Mouse (Mus musculus): Measurements from ENCODE around the gene Kcnh2.
"Not testable (repeated sequence)": the region's sequence is repeated elsewhere in the genome, so short reads cannot be mapped to it uniquely, and the experiment has no call there.

Kcnh2 gene

DNA sequence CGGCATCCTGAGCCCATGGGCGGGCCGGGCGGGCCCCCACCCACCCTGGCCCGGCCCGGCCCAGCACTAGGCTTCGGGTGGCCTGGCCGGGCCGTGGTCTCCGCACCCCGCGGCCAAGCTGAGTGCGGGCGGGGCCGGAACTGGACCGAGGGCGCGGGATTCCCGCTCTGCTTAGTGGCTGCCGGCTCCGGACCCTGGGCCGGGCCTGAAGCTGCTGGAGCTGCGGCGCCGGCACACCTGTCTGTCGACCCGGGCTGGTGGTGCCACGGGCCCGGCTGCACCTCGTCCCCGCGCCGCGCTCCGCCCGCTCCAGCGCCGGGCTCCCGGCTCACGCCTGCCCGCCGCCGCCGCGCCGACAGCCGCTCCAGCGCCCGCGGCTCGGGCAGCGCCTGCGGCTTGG lies at the start of gene Kcnh2:
TSS of gene Kcnh2 (minus strand) at position 327 of the 400 bp plus-strand sequence.
- DNase-seq (ENCODE audit: low spot score) = no peak

DNA sequence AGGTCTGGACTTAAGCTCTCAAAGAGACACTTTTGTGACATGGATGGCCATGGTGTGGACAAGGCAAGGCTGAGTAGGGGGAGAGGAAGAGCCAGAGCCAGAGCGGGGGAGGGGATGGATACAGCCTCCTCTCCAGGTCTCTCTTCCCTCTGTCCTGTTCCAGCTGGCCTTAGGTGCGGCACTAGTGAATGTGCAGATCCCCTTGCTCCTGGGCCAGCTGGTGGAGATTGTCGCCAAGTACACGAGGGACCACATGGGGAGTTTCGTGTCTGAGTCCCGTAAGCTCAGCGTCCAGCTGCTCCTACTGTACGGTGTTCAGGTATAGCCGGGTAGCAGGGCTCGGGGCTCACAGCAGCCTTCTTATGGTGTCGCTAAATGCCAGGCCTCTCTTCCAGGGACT lies 49.0 kb upstream of the Kcnh2 start:
- DNase-seq (ENCODE audit: low spot score) = no peak

DNA sequence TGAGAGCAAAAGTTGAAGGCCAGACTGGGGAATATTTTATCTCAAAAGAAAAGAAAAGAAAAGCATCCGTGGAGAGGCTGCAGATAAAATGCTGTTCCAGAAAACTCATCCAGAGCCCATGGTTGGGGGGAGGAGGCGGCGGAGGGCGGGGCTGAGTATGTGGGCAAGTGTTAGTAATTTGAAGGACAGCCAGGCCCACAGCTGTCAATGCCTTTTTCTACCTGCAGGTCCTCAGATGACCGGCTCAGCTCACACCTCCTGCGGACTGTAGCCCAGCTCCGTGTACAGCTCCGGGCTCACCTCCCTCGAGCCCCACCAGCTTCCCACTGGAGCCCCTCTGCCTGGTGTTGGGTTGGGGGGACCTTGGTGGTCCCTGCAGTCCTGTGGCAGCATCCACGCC lies 48.3 kb upstream of the Kcnh2 start:
- no peak for DNase-seq (ENCODE audit: low spot score)

DNA sequence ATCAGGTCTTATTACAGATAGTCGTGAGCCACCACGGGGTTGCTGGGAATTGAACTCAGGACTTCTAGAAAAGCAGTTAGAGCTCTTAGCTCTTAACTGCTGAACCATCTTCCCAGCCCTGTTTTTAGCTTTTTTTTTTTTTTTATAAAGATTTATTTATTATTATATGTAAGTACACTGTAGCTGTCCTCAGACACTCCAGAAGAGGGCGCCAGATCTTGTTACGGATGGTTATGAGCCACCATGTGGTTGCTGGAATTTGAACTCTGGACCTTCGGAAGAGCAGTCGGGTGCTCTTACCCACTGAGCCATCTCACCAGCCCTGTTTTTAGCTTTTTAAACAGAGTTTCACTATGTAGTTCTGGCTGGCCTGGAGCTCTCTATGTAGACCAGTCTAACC lies 44.9 kb upstream of the Kcnh2 start:
- not testable (repeated sequence) for DNase-seq (ENCODE audit: low spot score)

DNA sequence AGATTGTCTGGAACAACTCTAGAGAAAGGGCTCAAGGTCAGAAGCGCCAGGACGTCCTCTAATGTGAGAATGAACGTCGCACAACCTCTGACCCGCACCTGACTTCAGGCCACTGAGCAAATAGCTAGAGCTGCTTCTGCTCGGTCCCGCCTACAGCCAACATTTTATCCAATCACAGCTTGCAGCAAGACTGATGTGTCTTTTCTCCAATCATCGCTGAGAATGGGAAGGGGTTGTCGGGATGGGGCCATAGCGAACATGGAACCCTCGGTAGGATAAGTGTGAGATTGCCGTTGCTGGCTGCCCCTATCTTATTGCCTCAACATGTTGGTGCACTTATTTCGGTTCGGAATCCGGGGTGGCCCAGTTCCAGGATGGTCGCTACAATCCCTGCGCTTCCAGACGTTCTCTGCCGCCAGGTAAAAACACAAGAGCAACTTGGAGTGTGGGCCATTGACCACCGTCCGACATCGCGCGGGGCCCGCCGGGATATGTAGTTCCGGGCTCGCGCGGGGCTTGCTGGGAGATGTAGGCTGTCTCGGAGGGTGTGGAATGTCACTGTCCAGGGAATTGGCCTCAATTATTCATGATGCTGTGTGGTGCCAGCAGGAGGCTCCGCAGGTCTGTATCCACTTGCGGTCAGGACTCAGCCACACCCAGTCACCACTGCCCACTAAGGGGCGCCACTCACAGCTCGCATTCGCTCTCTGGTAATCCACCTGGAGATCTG lies 42.9 kb upstream of the Kcnh2 start:
- peak; percentile 96 for DNase-seq (ENCODE audit: low spot score)

DNA sequence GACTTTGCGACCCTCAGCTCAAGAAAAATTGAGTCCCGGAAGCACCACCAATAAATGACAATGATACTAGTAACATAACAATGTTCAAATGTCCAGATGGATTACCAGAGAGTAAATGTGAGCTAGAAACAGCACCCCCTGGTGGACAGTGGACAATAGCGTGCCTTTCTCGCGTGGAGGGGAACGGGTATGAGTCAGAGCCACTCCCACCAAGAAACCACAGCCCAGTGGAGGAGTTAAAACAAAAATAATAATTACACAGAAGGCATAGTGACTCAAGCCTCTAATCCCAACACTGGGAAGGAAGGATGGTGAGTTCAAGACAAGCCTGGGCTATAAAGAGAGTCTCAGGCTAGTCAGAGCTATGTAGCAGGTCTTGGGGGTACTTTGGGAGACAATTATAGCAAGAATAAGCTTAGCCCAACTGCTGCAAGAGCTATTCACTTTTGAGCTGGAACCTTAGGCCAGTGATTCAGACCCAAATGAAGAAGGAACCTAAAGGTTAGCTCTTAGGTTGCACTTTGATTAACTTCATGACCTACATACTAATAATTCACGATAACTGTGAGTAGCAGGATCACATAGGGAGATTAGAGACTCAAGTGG lies 42.1 kb upstream of the Kcnh2 start, which contains the start of gene Abcb8:
TSS of gene Abcb8 (plus strand) at position 272 of the 606 bp plus-strand sequence.
- peak; percentile 79 for DNase-seq (ENCODE audit: low spot score)

DNA sequence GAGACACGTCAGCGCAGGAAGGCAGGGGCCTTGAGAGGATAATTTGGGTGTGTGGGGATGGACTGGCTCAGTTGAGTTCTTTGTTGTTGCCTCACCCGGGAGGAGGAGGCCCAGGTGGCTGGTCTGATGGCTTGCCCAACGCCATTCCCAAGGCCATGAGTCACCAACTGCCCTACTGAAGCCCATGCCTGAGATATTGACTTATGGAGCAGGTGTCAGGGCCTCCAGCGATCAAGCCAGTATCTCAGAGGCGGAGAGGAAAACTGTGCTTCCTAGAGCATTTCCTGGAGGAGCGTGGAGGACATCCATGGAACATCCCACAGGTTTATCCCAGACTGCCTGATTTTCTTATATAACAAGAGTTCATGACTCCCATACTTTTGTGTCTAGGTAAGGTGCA lies 41.3 kb upstream of the Kcnh2 start:
- no peak for DNase-seq (ENCODE audit: low spot score)

DNA sequence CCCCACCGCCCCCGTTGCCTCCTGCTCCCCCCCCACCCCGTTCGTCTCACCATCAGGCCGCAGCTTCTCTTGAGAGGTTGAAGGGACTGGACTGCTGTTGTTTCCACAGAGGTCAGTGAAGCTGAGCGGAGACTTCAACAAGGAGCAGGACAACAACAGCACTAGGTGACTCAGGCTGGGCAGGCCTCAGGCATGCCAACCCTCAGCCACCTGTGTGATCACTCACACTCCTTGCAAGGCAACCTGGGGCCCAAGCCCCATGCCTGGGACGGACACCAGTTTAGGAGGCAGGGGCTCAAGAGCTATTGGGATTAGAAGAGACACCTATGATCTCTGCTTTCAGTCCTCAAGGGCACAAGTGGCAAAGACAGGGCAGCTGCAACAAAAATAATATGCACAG lies 40.5 kb upstream of the Kcnh2 start, which contains the start of gene Atg9b:
TSS of gene Atg9b (minus strand) at position 280 of the 400 bp plus-strand sequence.
- DNase-seq (ENCODE audit: low spot score) = no peak

DNA sequence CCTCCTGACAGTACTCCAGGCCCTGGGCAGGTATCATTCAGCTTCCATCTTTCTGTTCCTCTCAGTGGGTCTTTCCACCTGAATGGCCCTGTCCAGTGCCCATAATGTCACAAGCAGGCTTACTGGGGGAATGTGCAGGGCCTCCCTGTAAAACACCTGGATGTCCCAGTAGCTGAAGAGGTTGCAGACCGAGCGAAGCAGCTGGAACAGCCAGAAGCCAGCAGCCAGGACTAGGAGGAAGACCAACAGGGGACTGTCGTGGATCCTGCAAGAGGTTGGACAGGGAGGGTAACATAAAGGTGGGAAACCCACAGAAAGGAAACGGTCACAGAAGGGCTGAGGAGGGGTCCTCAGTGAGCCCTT lies 38.2 kb upstream of the Kcnh2 start:
- DNase-seq (ENCODE audit: low spot score) = no peak

DNA sequence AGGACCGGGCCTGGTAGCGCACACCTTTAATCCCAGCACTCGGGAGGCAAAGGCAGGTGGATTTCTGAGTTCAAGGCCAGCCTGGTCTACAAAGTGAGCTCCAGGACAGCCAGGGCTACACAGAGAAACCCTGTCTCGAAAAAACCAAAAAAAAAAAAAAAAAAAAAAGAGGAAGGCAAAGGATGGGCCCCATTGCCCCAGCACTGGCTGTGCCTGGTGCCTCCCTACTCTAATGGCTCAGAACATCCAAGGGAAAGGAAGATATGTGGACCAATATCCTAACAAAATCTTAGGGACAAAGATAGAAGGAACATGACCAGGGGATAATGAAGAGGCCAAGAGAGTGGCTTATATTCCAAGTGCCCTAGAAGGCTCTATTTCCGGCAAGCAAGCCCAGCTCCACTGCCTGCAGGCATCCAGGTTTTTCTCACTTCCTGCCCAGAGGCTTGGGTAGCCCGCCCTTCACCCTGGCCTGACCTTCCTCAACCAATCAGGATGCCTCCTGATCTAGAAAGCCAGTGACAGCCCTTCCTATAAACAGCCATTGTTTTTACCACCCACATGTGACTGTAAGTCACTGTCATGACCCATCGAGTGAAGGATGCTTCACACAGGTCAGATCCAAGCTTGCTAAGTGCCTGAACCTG lies 37.7 kb upstream of the Kcnh2 start:
- DNase-seq (ENCODE audit: low spot score) = no peak

DNA sequence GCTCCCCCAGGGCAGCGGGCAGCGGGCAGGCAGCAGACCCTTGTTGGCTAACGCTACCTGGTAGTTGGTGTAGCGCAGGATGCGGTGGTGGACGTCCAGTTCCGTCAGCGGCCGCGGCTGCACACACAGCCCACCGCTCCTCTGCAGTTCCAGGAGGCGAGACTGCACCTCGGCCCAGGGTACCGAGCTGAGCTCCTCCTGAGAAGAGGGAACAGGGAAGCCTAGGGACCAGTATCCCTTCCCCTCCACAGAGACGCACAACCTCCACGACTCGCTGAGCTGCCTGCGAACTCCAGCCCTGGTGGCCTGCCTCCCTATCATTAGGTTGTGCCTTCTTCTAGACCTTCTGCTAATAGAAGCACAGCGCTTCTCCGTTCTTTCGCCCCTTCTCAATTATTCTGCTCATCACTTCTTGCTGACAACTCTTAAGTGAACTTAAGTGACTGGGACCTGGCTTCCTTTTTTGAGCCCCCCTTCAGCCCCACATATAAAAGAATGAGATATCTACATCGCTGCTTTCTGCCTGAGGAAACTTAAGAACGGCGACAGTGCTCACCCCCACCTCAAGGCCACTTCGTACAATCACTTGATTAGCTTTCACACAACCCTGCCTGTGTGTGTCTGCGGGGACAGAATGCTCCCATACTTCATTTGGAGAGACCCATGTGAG lies 37.0 kb upstream of the Kcnh2 start:
- no peak for DNase-seq (ENCODE audit: low spot score)

DNA sequence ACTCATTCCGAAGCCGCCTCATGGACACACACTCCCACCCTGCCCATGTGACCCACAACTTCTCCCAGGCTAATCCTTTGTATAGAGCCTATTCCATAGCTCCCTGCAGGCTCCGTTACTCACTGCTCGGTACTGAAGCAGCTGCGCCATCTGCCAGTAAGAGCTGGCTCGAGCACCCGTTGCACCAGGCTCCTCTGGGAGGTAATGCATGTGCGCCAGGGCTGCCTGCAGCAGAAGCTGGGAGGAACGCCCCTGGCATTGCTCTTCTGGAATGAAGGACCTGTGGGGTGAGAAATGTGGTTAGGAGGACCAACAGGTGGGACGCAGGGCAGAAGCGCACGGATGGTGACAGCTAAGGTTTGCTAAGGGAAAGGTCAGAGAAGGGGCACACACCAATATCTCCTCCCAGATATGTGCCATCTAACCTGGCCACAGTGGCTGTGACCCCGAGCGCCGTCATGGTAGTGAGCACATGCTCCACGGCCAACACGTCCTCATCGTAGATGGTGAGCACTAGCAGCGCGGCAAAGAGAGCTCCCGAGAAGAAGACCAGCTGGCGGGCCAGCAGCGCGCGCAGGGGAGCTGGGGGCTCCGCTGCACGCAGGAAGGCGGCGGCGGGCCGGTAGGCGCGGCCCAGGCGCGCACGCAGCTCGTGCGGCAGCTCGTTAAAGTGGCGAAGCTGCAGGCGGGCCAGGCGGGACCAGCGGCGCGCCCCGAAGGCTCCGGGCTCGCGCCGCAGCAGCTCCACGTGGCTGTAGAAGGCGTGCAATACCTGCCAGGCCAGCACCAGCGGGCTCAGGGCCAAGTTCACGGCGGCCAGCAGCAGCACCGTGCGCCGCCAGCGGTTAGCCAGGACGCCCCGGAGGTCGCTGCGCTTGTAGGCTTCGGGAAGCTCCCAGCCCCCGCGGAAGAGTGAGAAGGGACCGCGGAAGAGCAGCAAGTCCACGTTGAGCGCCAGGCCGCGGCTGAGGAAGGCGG lies 36.1 kb upstream of the Kcnh2 start:
- DNase-seq (ENCODE audit: low spot score) = no peak

DNA sequence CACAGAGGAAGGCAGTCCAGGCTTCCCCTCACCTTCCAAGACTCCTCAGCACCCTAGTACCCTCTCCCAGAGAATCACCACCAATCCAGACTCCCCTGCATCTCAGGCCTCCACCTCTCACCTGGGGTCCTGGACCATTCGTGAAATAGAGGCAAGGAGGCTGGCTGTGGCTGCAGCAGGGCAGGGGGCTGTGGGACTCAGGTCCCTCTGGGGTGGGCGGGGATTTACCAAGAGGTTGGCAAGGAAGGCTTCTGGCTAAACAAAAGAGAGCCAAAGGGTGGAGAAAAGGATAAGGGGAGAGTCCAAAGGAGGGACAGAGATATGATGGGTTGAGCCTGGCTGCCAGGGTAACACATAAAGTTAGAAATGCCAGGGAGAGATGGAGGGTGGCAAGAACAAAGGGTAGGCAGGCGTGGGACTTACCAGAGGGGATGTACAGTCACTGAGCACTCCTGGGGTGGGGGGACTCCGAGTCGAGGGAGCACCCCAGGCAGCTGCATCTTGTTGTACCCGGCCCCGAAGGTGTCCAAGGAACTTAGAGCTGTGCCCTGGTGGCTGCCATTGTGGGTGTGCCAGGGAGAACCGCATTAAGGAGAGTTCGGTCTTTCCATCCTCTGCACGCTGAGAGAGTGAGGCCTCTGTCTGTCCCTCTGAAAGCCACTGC lies 34.6 kb upstream of the Kcnh2 start:
- DNase-seq (ENCODE audit: low spot score) = no peak

DNA sequence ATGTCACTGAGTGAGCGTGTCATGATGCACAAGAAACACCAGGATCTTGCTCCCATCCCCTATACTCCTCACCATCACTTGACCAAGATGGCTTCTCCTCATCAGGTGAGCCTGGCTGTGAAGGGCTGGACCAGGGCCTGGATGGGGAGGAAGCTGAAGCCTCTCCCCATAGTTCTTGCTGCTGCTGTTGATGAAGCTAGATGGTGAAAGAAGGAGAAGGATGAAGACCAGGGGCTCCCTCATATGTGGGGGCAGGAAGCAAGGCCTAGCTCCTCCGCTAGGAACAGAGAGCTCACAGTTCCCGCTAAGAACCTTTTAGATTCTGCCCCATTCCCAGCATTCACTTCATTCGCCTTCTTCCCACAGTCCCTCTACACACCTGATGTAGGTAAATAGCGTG lies 34.0 kb upstream of the Kcnh2 start:
- DNase-seq (ENCODE audit: low spot score) = no peak

DNA sequence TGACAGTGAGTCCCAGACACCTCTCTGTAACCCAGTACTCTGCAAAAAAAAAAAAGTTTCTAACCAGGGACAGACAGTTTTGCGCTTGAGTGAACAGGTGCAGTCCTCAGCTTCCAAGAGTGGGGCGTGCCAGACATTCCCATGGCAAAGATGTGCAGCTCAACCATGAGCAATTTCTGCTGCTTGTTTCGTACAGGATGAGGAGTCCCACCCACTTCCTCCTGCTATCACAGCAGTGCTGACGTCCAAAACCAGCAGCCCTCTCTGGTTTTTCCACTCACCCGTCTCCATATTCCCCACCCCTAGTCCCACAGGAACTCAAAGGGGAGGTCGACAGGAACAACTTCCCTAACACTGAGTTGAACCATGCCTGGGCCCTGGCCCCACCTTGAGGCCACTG lies 33.0 kb upstream of the Kcnh2 start:
- DNase-seq (ENCODE audit: low spot score) = no peak

DNA sequence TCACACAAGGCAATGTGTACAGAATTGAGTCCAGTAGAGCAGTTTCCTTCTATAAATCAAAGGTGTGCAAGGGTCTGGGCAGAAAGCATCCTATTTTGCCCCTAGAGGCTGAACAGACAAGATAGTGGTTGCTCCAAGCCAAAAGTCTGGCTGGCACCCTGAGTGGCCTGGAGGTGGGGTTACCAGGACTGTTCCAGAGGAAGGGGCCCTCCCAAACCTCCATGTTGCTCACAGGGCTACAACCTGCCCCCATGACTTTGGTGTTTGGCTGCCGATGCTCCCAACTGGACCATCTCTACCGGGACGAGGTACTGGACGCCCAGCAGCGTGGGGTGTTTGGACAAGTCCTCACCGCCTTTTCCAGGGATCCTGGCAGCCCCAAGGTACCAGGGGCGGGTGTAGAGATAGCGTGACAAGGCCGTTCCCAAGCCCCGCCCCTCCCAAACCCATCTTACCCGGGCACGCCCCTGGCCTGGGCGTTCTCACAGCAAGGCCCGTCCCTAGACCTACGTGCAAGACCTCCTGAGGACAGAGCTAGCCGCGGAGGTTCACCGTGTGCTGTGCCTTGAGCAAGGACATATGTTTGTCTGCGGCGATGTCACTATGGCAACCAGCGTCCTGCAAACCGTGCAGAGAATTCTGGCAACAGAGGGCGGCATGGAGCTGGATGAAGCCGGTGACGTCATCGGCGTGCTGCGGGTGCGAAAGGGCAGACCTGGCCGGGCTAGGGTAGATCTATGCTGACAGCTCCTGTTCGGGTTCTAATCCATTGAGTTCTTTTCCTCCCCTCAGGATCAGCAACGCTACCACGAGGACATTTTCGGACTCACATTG lies 31.8 kb upstream of the Kcnh2 start:
- DNase-seq (ENCODE audit: low spot score) = peak; percentile 90

DNA sequence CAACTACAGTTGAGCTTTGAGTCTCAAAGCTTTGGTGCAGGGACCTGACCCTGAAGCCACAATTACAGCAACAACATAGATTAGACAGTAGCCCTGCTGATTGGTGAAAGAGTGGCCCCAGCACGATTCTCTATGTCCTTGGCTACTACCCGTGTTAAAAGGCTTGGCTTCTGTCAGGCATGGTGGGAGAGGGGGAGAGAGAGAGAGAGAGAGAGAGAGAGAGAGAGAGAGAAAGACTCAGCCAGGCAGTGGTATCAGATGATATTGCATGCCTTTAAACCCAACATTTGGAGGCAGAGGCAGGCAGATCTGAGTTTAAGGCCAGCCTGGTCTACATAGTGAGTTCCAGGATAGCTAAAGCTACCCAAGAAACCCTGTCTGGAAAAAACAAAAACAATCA lies 30.6 kb upstream of the Kcnh2 start:
- no peak for DNase-seq (ENCODE audit: low spot score)

DNA sequence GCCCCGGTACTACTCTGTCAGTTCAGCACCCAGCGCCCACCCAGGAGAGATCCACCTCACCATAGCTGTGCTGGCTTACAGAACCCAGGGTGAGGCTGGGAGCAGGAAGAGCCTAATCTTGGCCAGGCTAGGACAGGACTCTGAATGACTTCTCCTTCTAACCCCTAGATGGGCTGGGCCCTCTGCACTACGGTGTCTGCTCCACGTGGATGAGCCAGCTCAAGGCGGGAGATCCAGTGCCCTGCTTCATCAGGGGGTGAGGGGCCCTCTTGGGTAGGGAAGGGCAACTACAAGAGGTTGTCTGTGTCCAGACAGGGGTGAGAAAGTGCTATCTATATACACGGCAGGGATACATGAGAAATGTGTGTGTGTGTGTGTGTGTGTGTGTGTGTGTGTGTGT lies 30.1 kb upstream of the Kcnh2 start:
- DNase-seq (ENCODE audit: low spot score) = no peak

DNA sequence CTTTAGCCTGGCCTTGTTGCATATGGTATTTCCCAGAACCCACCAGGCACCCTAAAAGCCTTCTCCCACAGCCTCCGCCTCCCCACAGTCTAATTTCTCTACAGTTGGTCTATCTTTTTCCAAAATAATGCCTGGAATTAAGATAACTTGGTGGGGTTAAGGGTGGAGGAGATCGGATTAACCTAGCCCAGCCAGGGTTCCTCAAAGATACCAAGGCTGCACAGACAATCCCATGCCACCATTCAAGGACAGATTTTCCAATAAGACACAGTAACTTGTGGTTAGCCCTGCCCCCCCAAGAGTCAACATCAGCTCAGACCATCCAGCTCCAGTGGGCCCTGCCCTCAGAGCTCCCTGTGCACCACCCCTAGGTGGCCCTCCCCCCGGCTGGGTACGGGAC lies 29.1 kb upstream of the Kcnh2 start:
- DNase-seq (ENCODE audit: low spot score) = no peak

DNA sequence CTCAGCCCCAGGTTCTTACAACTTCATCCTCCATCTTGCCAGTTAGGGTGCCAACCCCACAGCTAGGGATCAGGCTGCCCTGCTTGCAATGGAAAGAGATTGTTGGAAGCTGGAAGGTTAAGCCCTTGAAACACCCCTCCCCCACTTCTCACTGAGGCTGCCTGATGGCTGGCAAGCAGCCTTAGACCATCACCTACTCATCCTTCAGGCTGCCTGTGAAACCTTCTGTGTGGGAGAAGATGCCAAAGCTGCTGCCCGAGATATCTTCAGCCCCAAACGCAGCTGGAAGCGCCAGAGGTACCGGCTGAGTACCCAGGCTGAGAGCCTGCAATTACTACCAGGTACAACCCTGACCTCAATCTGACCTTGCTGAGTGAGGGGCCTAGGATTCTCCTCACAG lies 28.1 kb upstream of the Kcnh2 start:
- no peak for DNase-seq (ENCODE audit: low spot score)

Data from left cerebral cortex, adult 11 months (tissue).